Mouse (Mus musculus): ENCODE results near the gene Wfdc12.

DNA sequence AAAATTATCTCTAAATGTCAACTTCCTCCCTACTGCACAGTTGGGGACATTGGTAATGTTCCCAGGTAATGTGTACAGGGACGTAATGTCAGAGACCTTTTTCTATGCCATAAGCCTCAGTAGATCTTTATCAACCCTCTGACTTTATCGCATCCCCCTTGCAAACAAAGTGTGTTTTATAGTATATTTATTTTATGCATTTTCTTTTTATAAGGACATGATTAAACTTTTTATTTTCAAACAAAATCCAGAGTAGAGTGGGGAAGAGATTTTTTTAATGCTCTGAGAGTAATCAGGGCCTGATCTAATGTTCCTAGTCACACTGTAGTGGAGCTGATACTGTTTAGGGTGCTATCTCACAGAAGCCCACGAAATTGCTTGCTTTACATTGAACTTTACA lies 48.0 kb upstream of the Wfdc12 start, which contains the start of gene Svs2:
- TF ChIP-seq CTCF (IDR thresholded peaks at IDR 0.05; ENCODE audit: low read depth) (no peak), EP300 (optimal IDR thresholded peaks at IDR 0.05) (no peak)

All from stomach, postnatal 0 days (tissue).